Mouse (Mus musculus): ENCODE data around the gene Spin2d.
"Not testable (repeated sequence)": the region's sequence is repeated elsewhere in the genome, so short reads cannot be mapped to it uniquely, and the experiment has no call there.

Gene Spin2d

GRCm38 (mm10) chrX:73176889-73177288, at the start of gene Spin2d:
Gene Spin2d (minus strand): TSS chrX:73176989.
- DNase-seq (ENCODE audit: low read depth, low spot score) = not testable (repeated sequence)

- DNase-seq (ENCODE audit: low read depth, low spot score) = no peak
Observed at GRCm38 (mm10) chrX:73225365-73225764, 48.6 kb upstream of the Spin2d start.

GRCm38 (mm10) chrX:73213819-73214564, 37.2 kb upstream of the Spin2d start, which contains the start of gene Xlr4b:
Gene Xlr4b (plus strand): TSS chrX:73214333.
- not testable (repeated sequence) for DNase-seq (ENCODE audit: low read depth, low spot score)

- DNase-seq (ENCODE audit: low read depth, low spot score) = peak; percentile 0
Observed at GRCm38 (mm10) chrX:73191934-73192333, 15.1 kb upstream of the Spin2d start, which contains the start of gene Xlr3b. Gene Xlr3b (plus strand): TSS chrX:73192207.

- DNase-seq (ENCODE audit: low read depth, low spot score) = not testable (repeated sequence)
Observed at GRCm38 (mm10) chrX:73149350-73149749, 27.4 kb downstream of the Spin2d start, which contains the start of gene DXBay18. Gene DXBay18 (minus strand): TSS chrX:73149450.

- not testable (repeated sequence) for DNase-seq (ENCODE audit: low read depth, low spot score)
Observed at GRCm38 (mm10) chrX:73148496-73148895, 28.3 kb downstream of the Spin2d start, which contains the start of gene Xlr5b. Gene Xlr5b (plus strand): TSS chrX:73148796.

- DNase-seq (ENCODE audit: low read depth, low spot score) = not testable (repeated sequence)
Observed at GRCm38 (mm10) chrX:73143218-73143618, 33.6 kb downstream of the Spin2d start.

Data from forelimb bud, embryonic 11.5 days (tissue).